Mouse (Mus musculus) gastrocnemius, postnatal 25 days (tissue): Measurements from ENCODE around the gene Kit. TPM values are rescaled to one million over a fixed set of nuclear protein-coding genes. Genes with fewer than 3 reads are reported as not detected.

Source experiments
- DNase-seq: peaks from one replicate; pipeline ENCODE4 v3.0.0; 2022
- long read RNA-seq, 2 experiments: library from polyadenylated mRNA; stranded (forward); transcript quantifications; one replicate each; pipeline ENCODE4 v2.0.0; 2021
- total RNA-seq, 2 experiments: library from RNA; stranded (reverse); gene quantifications; 1 replicate in 1 of 2; 2 replicates in 1 of 2; pipeline ENCODE4 v1.2.3; 2021

The Kit gene
- total RNA-seq: 1 to 10 TPM in 1 of 2 experiments, under 1 TPM in 1; 0.67 to 1.1 TPM
- long read RNA-seq, experiment 1: 0 reads
- long read RNA-seq, experiment 2, partial matches to known transcripts: 1 of 1 reads
- long read RNA-seq, experiment 2, other reads (novel, unspliced or antisense): 0 of 1 reads

- DNase-seq: peak; percentile 43
Measured at GRCm38 (mm10) chr5:75574852-75575566, at the start of gene Kit. Kit (plus strand) TSS chr5:75574916.

DNA sequence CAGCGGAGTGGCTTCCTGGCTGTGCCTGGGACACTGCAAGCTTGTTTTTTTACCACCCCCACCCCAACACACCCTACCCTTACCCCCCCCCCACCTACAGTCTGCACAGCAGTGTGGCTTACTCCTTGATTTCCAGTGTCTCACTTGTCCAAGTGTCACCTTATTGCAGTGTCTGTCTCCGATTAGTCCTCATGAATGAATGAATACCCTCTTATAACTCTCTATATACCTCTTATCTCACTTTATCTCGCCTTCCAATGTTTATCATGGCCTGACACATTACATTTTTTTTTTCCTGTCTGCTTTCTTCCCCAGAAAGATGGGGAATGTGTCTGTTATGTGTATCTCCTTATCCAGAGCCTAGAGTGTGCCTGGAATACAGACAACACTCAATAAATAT, 38.6 kb upstream of the Kit start:
- DNase-seq: no peak

- DNase-seq: no peak
Measured at GRCm38 (mm10) chr5:75537717-75538116, 37.0 kb upstream of the Kit start.

GRCm38 (mm10) chr5:75538458-75538857, 36.3 kb upstream of the Kit start:
- DNase-seq: no peak

- DNase-seq: no peak
Measured at GRCm38 (mm10) chr5:75539098-75539497, 35.6 kb upstream of the Kit start.

- DNase-seq: no peak
Measured at GRCm38 (mm10) chr5:75543757-75544156, 31.0 kb upstream of the Kit start.

DNA sequence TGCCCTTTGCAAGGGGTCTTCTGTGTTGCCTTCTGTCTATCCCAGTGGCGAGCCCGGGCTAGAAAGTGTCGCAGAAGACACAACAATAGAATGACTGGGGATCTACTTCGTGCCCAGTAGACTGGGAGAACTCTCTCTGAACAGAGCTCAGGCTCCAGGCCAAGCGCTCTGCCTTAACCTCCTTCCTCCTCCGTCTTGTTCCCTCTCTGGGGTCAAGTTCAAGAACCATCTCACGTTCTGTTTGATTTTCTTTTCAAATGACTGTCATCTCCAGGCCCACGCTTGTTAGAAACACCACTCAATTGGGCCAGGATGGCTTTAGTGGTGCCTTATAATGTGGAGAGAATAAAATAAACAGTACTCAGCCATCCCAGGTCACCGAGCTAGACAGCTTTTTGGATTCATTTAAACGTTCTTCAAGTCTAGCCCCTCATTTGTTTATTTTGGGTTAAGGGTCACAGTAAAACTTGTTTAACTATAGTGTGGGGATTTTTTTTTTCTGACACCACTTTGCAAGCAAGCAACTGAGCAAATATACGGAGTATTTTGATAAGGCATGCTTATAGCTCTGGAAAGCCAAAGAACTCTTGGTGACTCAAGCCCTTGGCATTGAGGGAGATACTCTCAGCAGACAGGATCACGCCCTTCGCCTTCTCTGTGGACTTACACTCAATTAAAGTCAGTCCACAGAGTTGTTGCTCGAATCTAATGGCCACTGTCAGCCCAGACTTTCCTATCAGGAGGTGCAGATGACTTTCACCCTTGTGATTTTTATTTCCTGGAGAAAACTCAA, 30.0 kb upstream of the Kit start:
- DNase-seq: no peak

DNA sequence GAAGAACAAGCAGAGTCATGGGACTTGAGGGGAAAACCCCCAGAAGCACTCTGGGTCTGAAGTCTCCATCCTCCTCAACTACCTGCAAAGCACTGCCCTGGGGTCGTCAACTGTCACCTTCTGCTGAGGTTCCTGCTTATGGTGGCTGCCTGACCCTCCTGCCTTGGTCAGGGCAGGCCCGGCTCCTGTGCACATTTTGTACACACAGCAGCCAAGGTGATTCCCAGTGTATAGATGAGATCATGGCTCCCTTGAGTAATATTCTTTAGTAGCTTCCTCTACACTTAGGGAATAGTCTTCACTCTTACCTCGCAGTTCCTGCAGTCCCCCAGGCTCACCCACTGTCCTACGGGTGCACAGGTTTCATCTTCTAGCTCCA, 29.5 kb upstream of the Kit start:
- no peak for DNase-seq

GRCm38 (mm10) chr5:75553021-75553420, 21.7 kb upstream of the Kit start:
- no peak for DNase-seq

- no peak for DNase-seq
Measured at GRCm38 (mm10) chr5:75557636-75558035, 17.1 kb upstream of the Kit start.

DNA sequence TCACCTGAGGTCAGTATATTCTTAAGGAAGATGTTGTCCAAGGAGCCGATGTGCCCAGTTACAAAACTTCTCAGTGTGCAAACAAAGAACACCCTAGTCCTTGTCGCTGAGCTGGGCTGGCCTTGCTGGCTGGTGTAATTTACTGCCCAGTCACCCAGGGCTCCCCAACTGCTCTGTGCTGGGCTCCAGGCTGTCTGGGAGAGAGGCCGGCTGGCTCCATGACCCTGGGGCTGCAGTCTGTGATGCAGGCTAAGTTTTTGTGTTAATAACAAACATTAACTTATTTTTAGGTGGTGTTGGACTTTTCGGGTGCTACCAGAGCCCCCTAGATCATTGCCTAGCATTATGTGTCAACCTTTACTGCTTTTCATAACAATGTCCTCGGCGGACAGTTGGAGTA, 15.4 kb upstream of the Kit start:
- no peak for DNase-seq

DNA sequence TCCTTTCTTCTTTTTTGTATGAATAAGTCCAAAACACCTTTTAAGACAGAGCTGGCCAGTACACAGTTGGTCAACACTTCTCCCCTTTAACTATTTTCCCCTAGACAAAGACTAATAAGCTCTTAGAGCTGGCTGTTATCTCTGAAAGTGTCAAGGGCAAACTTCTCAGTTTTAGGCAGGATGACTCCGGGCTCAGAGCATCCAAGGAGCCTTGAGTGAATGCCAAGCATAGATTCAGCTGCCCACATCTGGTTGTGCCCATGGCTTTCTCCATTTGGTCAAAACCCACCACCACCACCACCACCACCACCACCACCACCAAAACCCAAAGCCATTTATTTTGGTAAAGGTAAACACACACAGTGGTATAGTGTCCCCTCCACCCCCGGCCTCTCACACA, 13.5 kb upstream of the Kit start:
- no peak for DNase-seq

DNA sequence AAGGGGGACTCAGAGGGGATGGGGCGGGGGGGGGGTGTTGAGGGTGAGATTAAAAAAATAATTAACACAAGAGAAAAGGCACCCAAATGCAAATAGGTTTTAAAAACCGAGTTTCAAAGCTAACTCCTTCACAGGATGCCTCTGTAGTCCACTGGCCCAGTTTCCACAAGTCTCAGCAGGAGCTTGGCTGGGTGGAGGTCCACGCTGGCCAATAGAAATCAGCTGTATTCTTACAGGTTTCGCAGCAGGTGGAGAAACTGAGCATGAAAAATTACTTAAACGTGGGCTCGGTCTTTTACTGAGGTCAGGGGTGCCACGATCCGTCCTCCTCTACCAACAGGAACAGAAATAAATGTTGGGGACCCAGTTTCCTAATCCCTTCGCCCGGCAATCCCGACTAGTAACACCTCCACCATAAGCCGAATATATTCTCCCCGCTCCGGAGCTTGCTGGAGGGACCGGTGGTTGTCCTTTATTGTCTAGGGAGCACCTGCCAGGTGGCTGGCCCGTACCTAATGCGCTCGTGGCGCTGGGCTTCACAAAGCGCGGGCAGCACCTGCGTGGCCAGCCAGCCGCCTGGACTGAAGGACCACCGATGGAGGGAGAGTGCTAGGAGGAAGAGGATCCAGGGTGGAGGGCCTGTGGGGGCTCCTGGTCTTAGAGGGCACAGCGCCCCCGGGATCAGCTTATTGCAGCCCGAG, 415 bp upstream of the Kit start:
- no peak for DNase-seq

- DNase-seq: peak; percentile 16
Measured at GRCm38 (mm10) chr5:75575567-75576515, 1.1 kb downstream of the Kit start.

GRCm38 (mm10) chr5:75576741-75577140, 2.0 kb downstream of the Kit start:
- DNase-seq: no peak

GRCm38 (mm10) chr5:75578141-75578540, 3.4 kb downstream of the Kit start:
- DNase-seq: no peak

- no peak for DNase-seq
Measured at GRCm38 (mm10) chr5:75579244-75579643, 4.5 kb downstream of the Kit start.

DNA sequence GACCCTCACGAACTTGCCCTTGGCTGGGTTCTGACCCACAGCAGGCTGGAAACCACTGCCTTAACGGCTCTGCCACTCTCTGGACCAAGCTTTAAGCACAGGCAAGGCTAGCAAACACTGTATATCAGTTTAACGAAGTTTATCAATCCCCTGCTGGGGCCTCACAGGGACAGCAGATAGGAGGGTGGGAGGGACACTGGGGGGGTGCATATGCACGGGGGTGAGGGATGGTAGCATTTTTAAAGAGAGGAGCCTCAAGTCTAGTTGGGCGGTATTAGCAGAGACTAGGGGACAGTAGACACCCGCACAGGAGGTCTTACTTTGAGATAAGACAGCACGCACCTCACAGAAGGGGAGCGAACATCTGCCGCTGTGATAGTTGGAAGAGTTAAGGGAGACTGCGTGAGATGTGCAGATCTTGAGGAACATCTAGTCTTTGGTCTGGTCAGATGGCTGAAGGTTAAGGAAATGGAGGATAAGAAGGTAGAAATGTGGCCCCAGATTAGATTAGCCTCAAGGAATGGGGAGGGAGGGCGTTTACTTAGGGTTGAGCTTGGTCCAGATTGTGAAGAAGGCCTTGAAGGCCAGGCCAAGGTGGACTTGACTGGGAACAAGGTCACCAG, 5.0 kb downstream of the Kit start:
- no peak for DNase-seq

DNA sequence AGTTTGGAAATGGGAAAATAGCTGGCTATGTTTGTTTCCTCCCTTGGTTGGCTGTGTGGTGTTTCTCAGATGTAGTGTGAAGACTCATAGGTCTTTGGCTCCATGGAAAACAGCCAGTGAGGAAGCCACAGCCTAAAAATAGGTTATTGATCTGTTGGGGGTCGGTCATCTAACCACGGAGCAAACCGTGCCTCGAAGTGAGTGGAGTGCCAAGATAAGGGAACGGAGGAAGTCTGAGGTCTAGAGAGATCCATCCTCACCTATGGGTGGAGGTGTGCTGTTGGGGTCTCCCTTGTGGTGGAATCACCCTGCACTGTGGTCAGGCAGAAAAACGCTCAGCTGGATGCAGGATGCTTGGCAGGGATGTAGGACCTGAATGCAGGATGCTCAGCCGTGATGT, 7.2 kb downstream of the Kit start:
- no peak for DNase-seq

GRCm38 (mm10) chr5:75587781-75588180, 13.1 kb downstream of the Kit start:
- DNase-seq: no peak
